Mouse (Mus musculus): ENCODE measurements around the gene Gm9045. TPM values are rescaled to one million over a fixed set of nuclear protein-coding genes. Genes with fewer than 3 reads are reported as not detected.
A peak's percentile ranks its signal among the peaks of the same experiment; 100 is the strongest.
"Not testable (repeated sequence)": the region's sequence is repeated elsewhere in the genome, so short reads cannot be mapped to it uniquely, and the experiment has no call there.

Gene Gm9045
- total RNA-seq (2021), result not detected
- long read RNA-seq, experiment 1, result 0 reads
- long read RNA-seq, experiment 2, result 0 reads

DNA sequence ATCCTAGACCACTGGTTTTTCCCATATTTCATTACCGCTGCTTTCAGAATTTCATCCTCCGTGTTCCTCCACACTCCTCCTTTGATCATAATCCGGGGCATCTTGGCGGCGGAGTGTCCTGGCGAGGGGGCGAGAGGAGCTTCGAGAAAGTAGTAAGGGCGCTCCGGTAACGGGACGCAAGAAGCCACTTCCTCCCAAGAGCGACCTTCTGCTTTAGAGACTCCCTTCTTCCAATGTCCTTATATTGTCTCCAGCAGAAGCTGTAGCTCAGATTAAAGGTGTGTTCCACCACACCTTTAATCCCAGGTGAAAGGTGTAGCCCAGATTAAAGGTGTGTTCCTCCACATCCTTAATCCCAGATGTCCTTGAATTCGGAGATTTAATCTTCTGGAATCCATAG is at the start of gene Gm9045:
Gene Gm9045, minus strand, starts transcription at position 101 of the 400 bp plus-strand sequence.
- DNase-seq, result not testable (repeated sequence)

DNA sequence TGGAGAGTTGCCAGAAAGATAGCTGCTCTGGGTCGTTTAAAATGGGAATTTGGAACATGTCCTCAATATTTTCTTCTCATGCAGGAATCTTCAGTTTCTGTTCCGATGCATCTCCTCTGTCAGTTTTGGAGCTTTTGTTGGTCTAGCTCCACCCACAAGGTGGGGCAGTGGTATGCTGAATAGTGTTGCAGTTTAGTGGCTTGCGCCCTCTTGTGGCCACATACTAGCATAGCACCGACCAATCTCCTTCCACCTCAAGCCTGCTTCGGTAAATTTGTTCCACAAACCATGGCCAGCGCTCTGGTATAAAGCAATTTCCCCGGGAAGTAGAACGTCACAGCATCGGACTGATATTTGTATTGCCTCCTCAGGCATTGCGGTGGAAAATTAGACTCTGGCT is 32.8 kb upstream of the Gm9045 start:
- peak; percentile 85 for DNase-seq

DNA sequence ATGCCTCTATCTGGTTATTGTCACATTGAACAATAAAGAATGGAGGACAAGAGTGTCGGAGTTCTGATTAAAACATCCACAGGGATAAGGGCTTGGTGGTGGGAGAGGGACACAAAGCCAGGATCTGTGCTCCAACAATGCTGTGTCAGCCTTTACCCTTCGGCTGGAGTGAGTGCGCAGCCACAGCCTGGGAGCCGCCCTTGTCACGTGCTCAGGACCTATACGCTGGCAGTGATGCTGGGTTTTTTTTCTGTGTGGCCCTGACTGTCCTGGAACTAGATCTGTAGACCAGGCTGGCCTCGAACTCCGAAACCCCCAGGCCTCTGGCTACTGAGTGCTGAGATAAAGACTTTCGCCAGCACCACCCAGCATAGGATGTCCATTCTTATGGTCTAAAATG is 31.9 kb upstream of the Gm9045 start:
- DNase-seq, result no peak

DNA sequence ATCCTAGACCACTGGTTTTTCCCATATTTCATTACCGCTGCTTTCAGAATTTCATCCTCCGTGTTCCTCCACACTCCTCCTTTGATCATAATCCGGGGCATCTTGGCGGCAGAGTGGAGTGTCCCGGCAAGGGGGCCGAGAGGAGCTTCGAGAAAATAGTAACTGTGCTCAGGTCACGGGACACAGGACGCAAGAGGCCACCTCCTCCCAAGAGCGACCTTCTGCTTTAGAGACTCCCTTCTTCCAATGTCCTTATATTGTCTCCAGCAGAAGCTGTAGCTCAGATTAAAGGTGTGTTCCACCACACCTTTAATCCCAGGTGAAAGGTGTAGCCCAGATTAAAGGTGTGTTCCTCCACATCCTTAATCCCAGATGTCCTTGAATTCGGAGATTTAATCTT is 16.4 kb upstream of the Gm9045 start, which contains the start of gene Gm9049:
Gene Gm9049, minus strand, starts transcription at position 101 of the 400 bp plus-strand sequence.
- DNase-seq, result not testable (repeated sequence)

GRCm38 (mm10) chr10:118348579-118348978 is 10.9 kb upstream of the Gm9045 start, which contains the start of gene Gm9048:
Gm9048 (minus strand) TSS chr10:118348679.
- DNase-seq, result not testable (repeated sequence)

DNA sequence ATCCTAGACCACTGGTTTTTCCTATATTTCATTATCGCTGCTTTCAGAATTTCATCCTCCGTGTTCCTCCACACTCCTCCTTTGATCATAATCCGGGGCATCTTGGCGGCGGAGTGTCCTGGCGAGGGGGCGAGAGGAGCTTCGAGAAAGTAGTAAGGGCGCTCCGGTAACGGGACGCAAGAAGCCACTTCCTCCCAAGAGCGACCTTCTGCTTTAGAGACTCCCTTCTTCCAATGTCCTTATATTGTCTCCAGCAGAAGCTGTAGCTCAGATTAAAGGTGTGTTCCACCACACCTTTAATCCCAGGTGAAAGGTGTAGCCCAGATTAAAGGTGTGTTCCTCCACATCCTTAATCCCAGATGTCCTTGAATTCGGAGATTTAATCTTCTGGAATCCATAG is 5.5 kb upstream of the Gm9045 start, which contains the start of gene Gm9046:
Gene Gm9046, minus strand, starts transcription at position 101 of the 400 bp plus-strand sequence.
- not testable (repeated sequence) for DNase-seq

DNA sequence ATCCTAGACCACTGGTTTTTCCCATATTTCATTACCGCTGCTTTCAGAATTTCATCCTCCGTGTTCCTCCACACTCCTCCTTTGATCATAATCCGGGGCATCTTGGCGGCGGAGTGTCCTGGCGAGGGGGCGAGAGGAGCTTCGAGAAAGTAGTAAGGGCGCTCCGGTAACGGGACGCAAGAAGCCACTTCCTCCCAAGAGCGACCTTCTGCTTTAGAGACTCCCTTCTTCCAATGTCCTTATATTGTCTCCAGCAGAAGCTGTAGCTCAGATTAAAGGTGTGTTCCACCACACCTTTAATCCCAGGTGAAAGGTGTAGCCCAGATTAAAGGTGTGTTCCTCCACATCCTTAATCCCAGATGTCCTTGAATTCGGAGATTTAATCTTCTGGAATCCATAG is 5.3 kb downstream of the Gm9045 start, which contains the start of gene Gm9044:
Gene Gm9044, minus strand, starts transcription at position 101 of the 400 bp plus-strand sequence.
- DNase-seq, result not testable (repeated sequence)

DNA sequence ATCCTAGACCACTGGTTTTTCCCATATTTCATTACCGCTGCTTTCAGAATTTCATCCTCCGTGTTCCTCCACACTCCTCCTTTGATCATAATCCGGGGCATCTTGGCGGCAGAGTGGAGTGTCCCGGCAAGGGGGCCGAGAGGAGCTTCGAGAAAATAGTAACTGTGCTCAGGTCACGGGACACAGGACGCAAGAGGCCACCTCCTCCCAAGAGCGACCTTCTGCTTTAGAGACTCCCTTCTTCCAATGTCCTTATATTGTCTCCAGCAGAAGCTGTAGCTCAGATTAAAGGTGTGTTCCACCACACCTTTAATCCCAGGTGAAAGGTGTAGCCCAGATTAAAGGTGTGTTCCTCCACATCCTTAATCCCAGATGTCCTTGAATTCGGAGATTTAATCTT is 10.8 kb downstream of the Gm9045 start, which contains the start of gene Gm9040:
Gene Gm9040, minus strand, starts transcription at position 101 of the 400 bp plus-strand sequence.
- DNase-seq, result not testable (repeated sequence)

- DNase-seq, result no peak
Measured at GRCm38 (mm10) chr10:118319024-118319423, 18.6 kb downstream of the Gm9045 start.

GRCm38 (mm10) chr10:118302133-118302532 is 35.5 kb downstream of the Gm9045 start:
- DNase-seq, result not testable (repeated sequence)

DNA sequence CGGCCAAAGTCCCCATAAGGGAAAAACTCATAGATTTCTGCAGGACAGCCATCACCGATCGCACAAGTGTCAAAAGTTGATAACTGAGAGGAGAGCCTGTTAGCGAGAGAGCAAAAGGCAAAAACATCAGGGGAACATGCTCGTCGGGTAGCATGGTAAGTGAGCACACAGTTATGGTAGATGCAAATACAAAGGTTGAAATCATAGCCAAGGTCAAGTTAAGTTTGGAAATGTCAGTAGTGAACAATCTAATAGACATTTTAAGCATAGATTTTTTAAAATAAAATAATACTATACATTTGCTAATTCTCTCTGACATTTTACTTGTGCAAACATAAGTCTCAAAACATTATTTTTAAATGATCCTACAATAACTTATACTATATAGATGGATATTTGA is 42.7 kb downstream of the Gm9045 start, which contains the start of gene Iltifb:
Gene Iltifb, minus strand, starts transcription at position 101 of the 400 bp plus-strand sequence.
- no peak for DNase-seq

Other genes with a start within 250 kb of the Gm9045 start
- gene Mdm1, start 196.0 kb downstream of the Gm9045 start, total RNA-seq (2021), result 10 to 100 TPM; 15.5 to 17.8 TPM
- gene Il22, start 132.9 kb downstream of the Gm9045 start, total RNA-seq (2021), result not detected
- gene Gm32717, start 97.1 kb downstream of the Gm9045 start, total RNA-seq (2021), result under 1 TPM; 0.58 to 0.72 TPM
- under 1 TPM; 0.58 to 0.72 TPM for gene Gm32802, start 79.1 kb downstream of the Gm9045 start, total RNA-seq (2021)
- not detected for gene Iltifb, start 42.8 kb downstream of the Gm9045 start, total RNA-seq (2021)
- gene Gm9040, start 10.9 kb downstream of the Gm9045 start, total RNA-seq (2021), result not detected
- gene Gm9044, start 5.4 kb downstream of the Gm9045 start, total RNA-seq (2021), result not detected
- gene Gm9046, start 5.4 kb upstream of the Gm9045 start, total RNA-seq (2021), result not detected
- not detected for gene Gm9048, start 10.8 kb upstream of the Gm9045 start, total RNA-seq (2021)
- gene Gm9049, start 16.3 kb upstream of the Gm9045 start, total RNA-seq (2021), result not detected
- gene Ifng, start 103.2 kb upstream of the Gm9045 start, total RNA-seq (2021), result not detected